Mouse (Mus musculus) stomach, postnatal 0 days (tissue): ENCODE measurements around the gene Shisa6. TPM values are rescaled to one million over a fixed set of nuclear protein-coding genes. Genes with fewer than 3 reads are reported as not detected.

Experiments used
- ATAC-seq: fragments of 200-750 bp; cut with Nextera tagmentation; 2 replicates; pipeline ENCODE4 v1.8.0; 2017; ENCODE audit not compliant: low FRiP score, low TSS enrichment
- DNase-seq: peaks from one replicate; pipeline ENCODE4 v3.0.0-alpha.2; 2016; ENCODE audit warnings: low spot score
- H3K27ac ChIP-seq: fragments of 300-500 bp; sonication (generic); replicated peaks from 2 replicates; pipeline ENCODE4 v1.5.1; 2014; ENCODE audit warnings: mild to moderate bottlenecking, control low read depth
- H3K27me3 ChIP-seq: fragments of 300-500 bp; sonication (generic); 2 replicates; pipeline ENCODE4 v1.6.1; 2014; ENCODE audit warnings: low read length; ENCODE audit not compliant: control insufficient read depth, insufficient read depth
- H3K36me3 ChIP-seq: fragments of 300-500 bp; sonication (generic); 2 replicates; pipeline ENCODE4 v1.6.1; 2014; ENCODE audit warnings: low read length, mixed read lengths; ENCODE audit not compliant: control insufficient read depth, insufficient read depth
- H3K4me1 ChIP-seq: fragments of 300-500 bp; sonication (generic); replicated peaks from 2 replicates; pipeline ENCODE4 v1.6.1; 2014; ENCODE audit warnings: antibody characterized with exemption; ENCODE audit not compliant: control insufficient read depth, insufficient read depth
- H3K4me2 ChIP-seq: fragments of 300-500 bp; sonication (generic); replicated peaks from 2 replicates; pipeline ENCODE4 v1.6.1; 2014; ENCODE audit warnings: low read depth, mild to moderate bottlenecking, control low read depth, moderate library complexity
- H3K4me3 ChIP-seq: fragments of 300-500 bp; sonication (generic); 2 replicates; pipeline ENCODE4 v1.5.1; 2014; ENCODE audit warnings: low read depth, low read length, control low read depth
- H3K9ac ChIP-seq: fragments of 300-500 bp; sonication (generic); 2 replicates; pipeline ENCODE4 v1.6.1; 2014; ENCODE audit warnings: mild to moderate bottlenecking, low read length, control low read depth, mixed read lengths
- H3K9me3 ChIP-seq: fragments of 300-500 bp; sonication (generic); 2 replicates; pipeline ENCODE4 v1.6.1; 2016; ENCODE audit warnings: low read length; ENCODE audit not compliant: control insufficient read depth
- CTCF ChIP-seq: IDR thresholded peaks from 2 replicates; pipeline ENCODE4 v1.5.1; 2016; ENCODE audit warnings: antibody characterized with exemption, low read depth, mild to moderate bottlenecking, moderate library complexity
- EP300 ChIP-seq: optimal IDR thresholded peaks from 2 replicates; pipeline ENCODE3; 2016; ENCODE audit warnings: antibody characterized with exemption
- WGBS: fragments of 180-500 bp; shearing (Covaris S2); extraction: QIAGEN DNeasy Blood & Tissue Kit; methylation state at CpG from one replicate; pipeline ENCODE4 v1.1.7; 2014; 5-methylcytosine and 5-hydroxymethylcytosine counted together
- polyA plus RNA-seq: library from polyadenylated mRNA; unstranded; fragments of >200 nt; fragmentation: Nextera tagmentation; extraction: Ambion mirVana; gene quantifications from 2 replicates; pipeline ENCODE4 v1.2.1, GENCODE M21; 2015

Gene Shisa6
- polyA plus RNA-seq, 1 experiment from 2014 or later, result 0.05 TPM

- no peak overlapping the region for H3K9ac ChIP-seq
- H3K27ac ChIP-seq, result no peak overlapping the region
- WGBS, result 72% methylated on average over 7 of the region's 7 CpGs
- no peaks in the 10 kb centered on the region for H3K36me3 ChIP-seq
- H3K4me2 ChIP-seq, result no peak overlapping the region
- no peaks in the 10 kb centered on the region for H3K27me3 ChIP-seq
- no peaks in the 10 kb centered on the region for H3K4me1 ChIP-seq
- no peak for DNase-seq
- ATAC-seq, result no peak
- no peak for TF ChIP-seq EP300
- H3K4me3 ChIP-seq, result no peak overlapping the region
- no peaks in the 10 kb centered on the region for H3K9me3 ChIP-seq
Observed at GRCm38 (mm10) chr11:66312764-66313163, 213.0 kb downstream of the Shisa6 start.

- Histone ChIP-seq H3K36me3 (no peaks in the 10 kb centered on the region), H3K4me1 (no peaks in the 10 kb centered on the region), H3K27me3 (no peaks in the 10 kb centered on the region), H3K4me2 (no peak overlapping the region), H3K9ac (no peak overlapping the region), H3K27ac (no peak overlapping the region), H3K9me3 (no peaks in the 10 kb centered on the region), H3K4me3 (no peak overlapping the region)
- 74% methylated on average over 1 of the region's 1 CpGs for WGBS
- ATAC-seq (no peak), DNase-seq (no peak)
- TF ChIP-seq EP300 (no peak), CTCF (no peak)
Observed at GRCm38 (mm10) chr11:66304396-66304795, 221.4 kb downstream of the Shisa6 start.

GRCm38 (mm10) chr11:66274707-66275081 lies 251.1 kb downstream of the Shisa6 start:
- no peaks in the 10 kb centered on the region for H3K9me3 ChIP-seq
- TF ChIP-seq CTCF, result no peak
- no peak for TF ChIP-seq EP300
- H3K27ac ChIP-seq, result no peak overlapping the region
- 79% methylated on average over 2 of the region's 2 CpGs for WGBS
- no peak for DNase-seq
- no peak overlapping the region for H3K4me2 ChIP-seq
- no peaks in the 10 kb centered on the region for H3K36me3 ChIP-seq
- H3K27me3 ChIP-seq, result no peaks in the 10 kb centered on the region
- H3K4me3 ChIP-seq, result no peak overlapping the region
- no peak for ATAC-seq
- H3K9ac ChIP-seq, result no peak overlapping the region
- no peaks in the 10 kb centered on the region for H3K4me1 ChIP-seq

GRCm38 (mm10) chr11:66273904-66274706 lies 251.7 kb downstream of the Shisa6 start:
- Histone ChIP-seq H3K4me1 (no peaks in the 10 kb centered on the region), H3K27me3 (no peaks in the 10 kb centered on the region), H3K4me2 (no peak overlapping the region), H3K4me3 (no peak overlapping the region), H3K27ac (no peak overlapping the region), H3K9ac (no peak overlapping the region), H3K9me3 (no peaks in the 10 kb centered on the region), H3K36me3 (no peaks in the 10 kb centered on the region)
- ATAC-seq (no peak), DNase-seq (no peak)
- no peak for TF ChIP-seq CTCF
- TF ChIP-seq EP300, result no peak
- 49% methylated on average over 8 of the region's 8 CpGs for WGBS

- Histone ChIP-seq H3K4me3 (no peak overlapping the region), H3K9ac (no peak overlapping the region), H3K27ac (no peak overlapping the region), H3K9me3 (no peaks in the 10 kb centered on the region), H3K36me3 (no peaks in the 10 kb centered on the region), H3K27me3 (no peaks in the 10 kb centered on the region), H3K4me2 (no peak overlapping the region), H3K4me1 (no peaks in the 10 kb centered on the region)
- DNase-seq (no peak), ATAC-seq (no peak)
- TF ChIP-seq CTCF, result no peak
- TF ChIP-seq EP300, result no peak
- WGBS, result 47% methylated on average over 3 of the region's 3 CpGs
Observed at GRCm38 (mm10) chr11:66267029-66267428, 258.7 kb downstream of the Shisa6 start.

GRCm38 (mm10) chr11:66265336-66265990 lies 260.3 kb downstream of the Shisa6 start:
- ATAC-seq, result no peak
- WGBS, result 80% methylated on average over 1 of the region's 1 CpGs
- no peak for DNase-seq

More at GRCm38 (mm10) chr11:66265336-66265990, 260.3 kb downstream of the Shisa6 start:
- no peaks in the 10 kb centered on the region for H3K9me3 ChIP-seq
- no peak overlapping the region for H3K9ac ChIP-seq
- TF ChIP-seq EP300, result no peak
- no peak for TF ChIP-seq CTCF
- no peak overlapping the region for H3K27ac ChIP-seq
- no peaks in the 10 kb centered on the region for H3K4me1 ChIP-seq
- no peak overlapping the region for H3K4me3 ChIP-seq
- H3K27me3 ChIP-seq, result no peaks in the 10 kb centered on the region
- no peaks in the 10 kb centered on the region for H3K36me3 ChIP-seq
- H3K4me2 ChIP-seq, result no peak overlapping the region
